Mouse (Mus musculus) urinary bladder, adult 18-20 months (tissue): Measurements from ENCODE around the gene Tubal3.

Experiments
- DNase-seq, 2 experiments: peaks; one replicate each; pipeline ENCODE4 v3.0.0; 2022; ENCODE audit warnings: low spot score in 2 of 2, mixed read lengths in 2 of 2

Gene Tubal3

DNA sequence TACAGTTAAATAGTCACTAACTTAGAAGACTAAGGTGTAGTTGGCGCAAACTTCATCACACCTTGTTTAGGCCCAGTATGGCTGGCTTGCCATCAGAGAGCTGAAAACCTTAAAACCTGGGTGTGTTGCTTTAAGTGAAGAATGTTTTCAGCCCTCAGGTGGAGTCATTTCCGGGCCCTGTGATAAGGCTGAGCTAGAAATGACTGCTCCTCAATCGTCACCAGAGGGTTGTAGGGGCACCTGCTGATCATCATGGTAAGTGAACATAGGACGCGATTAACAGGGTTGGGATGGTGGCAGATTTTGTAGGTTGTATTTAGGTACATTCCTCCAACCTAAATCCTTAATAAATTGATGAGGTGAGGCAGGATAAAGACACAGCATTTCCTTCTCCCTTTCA is 6.4 kb downstream of the Tubal3 start:
- DNase-seq, result no peak

DNA sequence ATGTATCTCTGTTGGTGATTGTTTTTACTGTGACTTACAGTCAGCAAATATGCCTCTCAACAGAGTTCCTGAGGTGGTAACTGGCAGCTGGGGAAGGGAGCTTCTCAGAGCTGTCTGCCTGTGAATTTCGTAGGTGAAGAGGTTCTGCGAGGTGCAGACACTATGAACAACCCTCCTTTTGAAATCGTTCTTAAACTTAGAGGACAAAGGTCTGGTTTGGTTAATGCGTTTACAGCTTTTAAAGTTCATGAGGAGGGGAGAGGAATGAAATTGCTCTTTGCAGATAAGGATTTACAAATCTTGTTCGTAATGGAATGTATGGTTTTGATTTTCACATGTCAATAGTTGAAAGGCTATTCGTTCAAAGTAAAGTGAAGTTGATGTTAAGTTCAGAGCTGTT is 7.6 kb downstream of the Tubal3 start:
- no peak for DNase-seq

DNA sequence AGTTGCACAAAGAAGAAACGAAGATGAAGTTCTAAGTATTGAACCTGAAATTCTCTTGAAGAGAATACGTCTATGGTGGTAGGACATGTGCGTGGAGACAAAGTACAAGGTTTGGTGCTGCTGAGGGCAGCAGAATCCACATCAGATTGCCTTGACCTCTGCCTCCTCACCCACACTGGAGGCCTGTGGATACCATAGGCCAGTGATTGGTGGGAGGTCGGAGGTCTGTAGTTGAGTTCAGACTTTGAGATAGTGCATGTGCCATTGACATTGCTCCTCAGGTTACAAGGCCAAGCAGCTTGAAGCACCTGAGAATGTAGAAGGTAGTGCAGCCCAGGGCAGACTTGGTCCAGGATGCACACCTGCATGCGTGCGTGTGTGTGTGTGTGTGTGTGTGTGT is 8.0 kb downstream of the Tubal3 start:
- DNase-seq, result no peak

DNA sequence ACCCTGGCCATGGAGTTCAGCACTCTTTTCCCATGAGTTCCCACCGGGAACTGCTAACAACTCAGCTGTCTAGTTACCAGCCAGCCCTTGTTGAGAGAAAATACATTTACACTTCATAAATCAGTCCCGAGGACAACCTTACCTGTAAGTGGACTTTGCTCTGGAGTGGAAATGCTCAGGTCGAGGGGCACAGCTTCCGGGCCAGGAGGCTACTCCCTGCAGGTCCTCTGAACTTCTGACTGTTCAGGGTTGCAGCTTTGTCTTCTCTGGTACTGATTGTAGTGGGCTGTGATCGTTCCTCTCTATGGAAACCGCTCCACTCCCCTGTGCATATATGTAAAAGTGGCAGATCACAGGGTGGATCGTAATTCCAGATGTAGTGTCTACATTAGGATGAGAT is 26.6 kb downstream of the Tubal3 start:
- DNase-seq, result no peak

DNA sequence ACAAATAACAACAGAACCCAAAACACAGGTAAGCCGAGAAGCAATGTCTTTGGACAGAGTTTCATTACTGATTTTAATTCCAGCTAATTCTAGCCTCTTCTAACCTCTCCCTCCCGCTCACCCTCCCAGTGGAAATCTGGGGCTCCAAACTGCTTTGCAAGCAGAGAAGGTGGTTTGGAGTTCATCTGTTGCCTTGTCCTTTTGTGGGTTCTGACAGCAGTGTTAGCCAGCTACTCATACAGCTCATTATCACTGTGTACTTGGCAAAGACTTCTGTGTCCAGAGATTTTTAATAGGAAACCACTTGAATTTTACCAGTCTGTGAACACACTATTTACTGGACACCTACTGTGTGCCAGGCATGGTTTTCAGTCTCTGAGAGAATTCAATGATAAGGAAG is 27.2 kb downstream of the Tubal3 start, which contains the start of gene Ucn3:
Gene Ucn3 (minus strand): TSS at position 101 of the 400 bp plus-strand sequence.
- DNase-seq, result no peak

DNA sequence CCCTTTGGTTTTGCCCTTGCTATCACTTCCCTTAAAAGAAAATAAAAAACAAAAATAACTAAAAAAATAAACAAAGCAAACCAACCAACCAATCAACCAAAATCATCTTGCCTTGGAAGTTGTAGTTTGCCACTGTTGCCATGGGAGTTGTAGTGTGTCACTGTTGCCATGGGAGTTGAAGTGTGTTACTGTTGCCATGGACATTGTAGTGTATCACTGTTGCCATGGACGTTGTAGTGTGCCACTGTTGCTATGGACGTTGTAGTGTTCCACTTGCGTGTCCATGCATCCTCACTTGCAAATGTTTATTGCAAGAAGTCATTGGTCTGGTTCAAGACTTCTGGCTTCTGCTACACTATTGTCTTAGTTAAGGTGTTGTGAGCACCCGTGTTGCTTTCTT is 29.2 kb downstream of the Tubal3 start:
- no peak for DNase-seq

DNA sequence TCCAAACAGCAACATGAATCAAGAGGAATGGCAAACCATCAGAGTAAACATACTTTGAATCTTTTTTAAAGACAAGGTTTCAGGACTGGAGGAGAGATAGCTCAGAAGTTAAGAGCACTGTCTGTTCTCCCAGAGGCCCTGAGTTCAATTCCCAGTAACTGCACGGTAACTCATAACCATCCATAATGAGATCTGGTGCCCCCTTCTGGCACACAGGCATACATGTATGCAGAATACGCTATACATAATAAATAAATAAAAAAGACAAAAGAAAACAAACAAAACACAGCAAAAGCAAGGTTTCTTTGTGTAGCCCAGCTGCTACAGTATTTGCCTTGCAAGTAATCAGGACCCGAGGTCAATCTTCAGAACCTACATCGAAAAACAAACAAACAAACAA is 31.4 kb downstream of the Tubal3 start:
- no peak for DNase-seq

DNA sequence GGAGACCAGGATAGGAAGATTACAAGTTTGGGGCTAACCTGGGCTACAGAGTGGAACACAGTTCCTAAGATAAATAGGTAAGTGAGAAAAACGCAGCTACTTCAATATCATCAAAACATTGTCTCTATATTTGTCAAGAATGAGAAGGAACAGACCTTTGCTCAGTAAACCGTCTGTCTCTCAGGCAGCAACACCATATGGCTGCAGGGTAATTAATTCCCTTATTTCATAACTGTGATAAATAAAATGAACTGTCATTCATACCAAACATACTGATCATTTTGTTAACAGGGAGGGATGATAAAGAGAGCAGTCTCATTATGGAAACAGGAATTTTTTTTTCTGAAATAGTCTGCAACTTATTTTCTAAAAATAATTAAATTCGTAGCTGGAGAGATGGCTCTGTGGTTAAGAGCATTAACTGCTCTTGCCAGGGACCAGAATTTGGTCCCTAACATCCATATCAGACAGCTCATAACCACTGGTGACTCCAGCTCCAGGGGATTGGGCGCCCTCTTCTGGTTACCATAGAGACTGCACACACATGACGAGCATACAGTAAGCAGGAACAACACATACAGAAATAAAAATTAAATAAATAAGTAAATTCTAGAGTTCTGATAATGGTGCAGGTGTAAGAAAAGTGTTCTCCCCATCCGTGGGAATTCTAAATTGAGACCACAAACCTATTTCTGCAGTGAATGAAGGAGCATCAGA is 33.3 kb downstream of the Tubal3 start:
- DNase-seq, result no peak

DNA sequence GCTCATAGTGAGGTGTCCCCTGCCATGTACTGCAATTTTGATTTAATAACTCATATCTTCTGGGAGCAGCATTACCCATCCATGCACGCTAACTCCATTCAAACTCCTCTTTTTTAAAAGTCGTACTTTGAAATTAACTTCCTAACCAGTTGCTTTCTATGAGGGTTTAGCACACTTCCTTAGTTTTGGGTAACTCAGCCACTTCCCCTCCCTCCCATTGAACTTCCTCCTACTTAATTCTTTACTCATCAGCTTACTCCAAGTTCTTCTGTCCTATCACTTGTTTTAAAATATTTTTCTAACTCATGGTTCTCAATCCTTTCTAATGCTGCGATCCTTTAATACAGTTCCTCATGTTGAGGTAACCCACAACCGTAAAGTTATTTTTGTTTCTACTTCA is 50.8 kb downstream of the Tubal3 start:
- DNase-seq, result no peak
